Mouse (Mus musculus) heart, embryonic 11.5 days (tissue): ENCODE data around the gene Cd9. TPM values are rescaled to one million over a fixed set of nuclear protein-coding genes. Genes with fewer than 3 reads are reported as not detected.

Source experiments
- polyA plus RNA-seq: library from polyadenylated mRNA; unstranded; fragments of >200 nt; fragmentation: Nextera tagmentation; extraction: Ambion mirVana; gene quantifications from 2 replicates; pipeline ENCODE4 v1.2.1, GENCODE M21; 2014

The Cd9 gene
- polyA plus RNA-seq, 1 experiment from 2014 or later, result 70.9 TPM

Other genes starting within 250 kb of the Cd9 start
- gene Tuba3a, start 208.7 kb downstream of the Cd9 start, polyA plus RNA-seq, result 0.10 TPM in 1 of 2 replicates, not detected in the other
- 35.0 and 40.7 TPM in 2 replicates for gene Ltbr, start 180.9 kb downstream of the Cd9 start, polyA plus RNA-seq
- gene Scnn1a, start 174.1 kb downstream of the Cd9 start, polyA plus RNA-seq, result 0.69 and 0.93 TPM in 2 replicates
- gene Tnfrsf1a, start 145.4 kb downstream of the Cd9 start, polyA plus RNA-seq, result 33.3 and 37.0 TPM in 2 replicates
- gene Plekhg6, start 114.0 kb downstream of the Cd9 start, polyA plus RNA-seq, result not detected in 2 replicates
- 31.2 and 32.2 TPM in 2 replicates for gene Vwf, start 52.0 kb upstream of the Cd9 start, polyA plus RNA-seq
- gene Ano2, start 195.6 kb upstream of the Cd9 start, polyA plus RNA-seq, result 0.65 and 0.86 TPM in 2 replicates